Mouse (Mus musculus) liver, embryonic 16.5 days (tissue): ENCODE measurements around the gene Hoxb13. TPM values are rescaled to one million over a fixed set of nuclear protein-coding genes. Genes with fewer than 3 reads are reported as not detected.

ENCODE experiments used
- ATAC-seq: fragments of 200-750 bp; cut with Nextera tagmentation; 2 replicates; pipeline ENCODE4 v1.8.0; 2017; ENCODE audit warnings: low read depth, mild to moderate bottlenecking, moderate number of reproducible peaks, moderate library complexity
- H3K27ac ChIP-seq: fragments of 300-500 bp; sonication (generic); 2 replicates; pipeline ENCODE4 v1.5.1; 2014; ENCODE audit warnings: mild to moderate bottlenecking, low read length
- H3K27me3 ChIP-seq: fragments of 300-500 bp; sonication (generic); 2 replicates; pipeline ENCODE4 v1.6.1; 2014; ENCODE audit warnings: low read depth, low read length, mixed read lengths; ENCODE audit not compliant: control insufficient read depth, insufficient read depth
- H3K36me3 ChIP-seq: fragments of 300-500 bp; sonication (generic); 2 replicates; pipeline ENCODE4 v1.6.1; 2014; ENCODE audit warnings: mild to moderate bottlenecking; ENCODE audit not compliant: control insufficient read depth, insufficient read depth
- H3K4me1 ChIP-seq: fragments of 300-500 bp; sonication (generic); 2 replicates; pipeline ENCODE4 v1.6.1; 2014; ENCODE audit warnings: low read depth, low read length, mixed read lengths; ENCODE audit not compliant: control insufficient read depth
- H3K4me2 ChIP-seq: fragments of 300-500 bp; sonication (generic); 2 replicates; pipeline ENCODE4 v1.6.1; 2014; ENCODE audit warnings: low read depth, low read length, mixed read lengths
- H3K4me3 ChIP-seq: fragments of 300-500 bp; sonication (generic); 2 replicates; pipeline ENCODE4 v1.5.1; 2014; ENCODE audit warnings: low read depth, mild to moderate bottlenecking, low read length
- H3K9ac ChIP-seq: fragments of 300-500 bp; sonication (generic); 2 replicates; pipeline ENCODE4 v1.6.1; 2014; ENCODE audit warnings: low read depth, low read length
- H3K9me3 ChIP-seq: fragments of 300-500 bp; sonication (generic); replicated peaks from 2 replicates; pipeline ENCODE4 v1.6.1; 2016; ENCODE audit warnings: low read length; ENCODE audit not compliant: control insufficient read depth
- WGBS: fragments of 180-500 bp; shearing (Covaris S2); extraction: QIAGEN DNeasy Blood & Tissue Kit; methylation state at CpG from one replicate; pipeline ENCODE4 v1.1.7; 2014; ENCODE audit not compliant: insufficient replicate concordance; 5-methylcytosine and 5-hydroxymethylcytosine counted together
- polyA plus RNA-seq: library from polyadenylated mRNA; unstranded; fragments of >200 nt; fragmentation: Nextera tagmentation; extraction: Ambion mirVana; gene quantifications from 2 replicates; pipeline ENCODE4 v1.2.1, GENCODE M21; 2015

Gene Hoxb13
- polyA plus RNA-seq, 1 experiment from 2014 or later = not detected

GRCm38 (mm10) chr11:96198642-96199041, 4.5 kb downstream of the Hoxb13 start:
- no peaks in the 10 kb centered on the region for H3K4me1 ChIP-seq
- WGBS = 3% methylated on average over 12 of the region's 12 CpGs
- no peak overlapping the region for H3K4me3 ChIP-seq
- H3K36me3 ChIP-seq = no peaks in the 10 kb centered on the region
- no peak overlapping the region for H3K9ac ChIP-seq
- H3K27me3 ChIP-seq = peaks cover 99% of the 10 kb centered on the region
- no peaks in the 10 kb centered on the region for H3K9me3 ChIP-seq
- no peak for ATAC-seq
- no peak overlapping the region for H3K27ac ChIP-seq
- no peak overlapping the region for H3K4me2 ChIP-seq

- 3% methylated on average over 22 of the region's 22 CpGs for WGBS
- ATAC-seq = no peak
- H3K27me3 ChIP-seq = peaks cover 99% of the 10 kb centered on the region
- H3K36me3 ChIP-seq = no peaks in the 10 kb centered on the region
- H3K4me1 ChIP-seq = no peaks in the 10 kb centered on the region
- H3K4me3 ChIP-seq = no peak overlapping the region
- no peak overlapping the region for H3K4me2 ChIP-seq
- no peak overlapping the region for H3K9ac ChIP-seq
- H3K9me3 ChIP-seq = no peaks in the 10 kb centered on the region
- no peak overlapping the region for H3K27ac ChIP-seq
Observed at GRCm38 (mm10) chr11:96199181-96200086, 5.3 kb downstream of the Hoxb13 start.

- H3K4me1 ChIP-seq = no peaks in the 10 kb centered on the region
- H3K4me3 ChIP-seq = no peak overlapping the region
- no peak overlapping the region for H3K4me2 ChIP-seq
- H3K36me3 ChIP-seq = no peaks in the 10 kb centered on the region
- no peak overlapping the region for H3K9ac ChIP-seq
- no peak for ATAC-seq
- WGBS = under 1% methylated on average over 14 of the region's 14 CpGs
- no peak overlapping the region for H3K27ac ChIP-seq
- no peaks in the 10 kb centered on the region for H3K9me3 ChIP-seq
- H3K27me3 ChIP-seq = peaks cover 98% of the 10 kb centered on the region
Observed at GRCm38 (mm10) chr11:96200183-96200655, 6.1 kb downstream of the Hoxb13 start.

- Histone ChIP-seq H3K27ac (no peak overlapping the region), H3K27me3 (peaks cover 98% of the 10 kb centered on the region), H3K4me1 (no peaks in the 10 kb centered on the region), H3K4me2 (no peak overlapping the region), H3K9ac (no peak overlapping the region), H3K9me3 (no peaks in the 10 kb centered on the region), H3K4me3 (no peak overlapping the region), H3K36me3 (no peaks in the 10 kb centered on the region)
- no peak for ATAC-seq
Observed at GRCm38 (mm10) chr11:96201741-96202140, 7.6 kb downstream of the Hoxb13 start.

- Histone ChIP-seq H3K4me3 (no peak overlapping the region), H3K9me3 (no peaks in the 10 kb centered on the region), H3K4me1 (no peaks in the 10 kb centered on the region), H3K4me2 (no peak overlapping the region), H3K9ac (no peak overlapping the region), H3K27ac (no peak overlapping the region), H3K36me3 (no peaks in the 10 kb centered on the region), H3K27me3 (peaks cover 97% of the 10 kb centered on the region)
- ATAC-seq = no peak
- 2% methylated on average over 14 of the region's 14 CpGs for WGBS
Observed at GRCm38 (mm10) chr11:96202401-96203081, 8.4 kb downstream of the Hoxb13 start.

- no peaks in the 10 kb centered on the region for H3K9me3 ChIP-seq
- ATAC-seq = no peak
- 2% methylated on average over 37 of the region's 37 CpGs for WGBS
- H3K27ac ChIP-seq = no peak overlapping the region
- no peak overlapping the region for H3K4me3 ChIP-seq
- no peak overlapping the region for H3K9ac ChIP-seq
- peaks cover 97% of the 10 kb centered on the region for H3K27me3 ChIP-seq
- no peaks in the 10 kb centered on the region for H3K36me3 ChIP-seq
- no peak overlapping the region for H3K4me2 ChIP-seq
- no peaks in the 10 kb centered on the region for H3K4me1 ChIP-seq
Observed at GRCm38 (mm10) chr11:96203182-96203788, 9.2 kb downstream of the Hoxb13 start.

GRCm38 (mm10) chr11:96203789-96204186, 9.7 kb downstream of the Hoxb13 start:
- Histone ChIP-seq H3K36me3 (no peaks in the 10 kb centered on the region), H3K4me3 (no peak overlapping the region), H3K27me3 (peaks cover 97% of the 10 kb centered on the region), H3K4me2 (no peak overlapping the region), H3K9ac (no peak overlapping the region), H3K9me3 (no peaks in the 10 kb centered on the region), H3K27ac (no peak overlapping the region), H3K4me1 (no peaks in the 10 kb centered on the region)
- 3% methylated on average over 16 of the region's 16 CpGs for WGBS
- no peak for ATAC-seq

- Histone ChIP-seq H3K27ac (no peak overlapping the region), H3K9me3 (no peaks in the 10 kb centered on the region), H3K27me3 (peaks cover 91% of the 10 kb centered on the region), H3K4me3 (no peak overlapping the region), H3K4me1 (no peaks in the 10 kb centered on the region), H3K9ac (no peak overlapping the region), H3K36me3 (no peaks in the 10 kb centered on the region), H3K4me2 (no peak overlapping the region)
- no peak for ATAC-seq
- WGBS = 2% methylated on average over 11 of the region's 11 CpGs
Observed at GRCm38 (mm10) chr11:96204351-96204750, 10.2 kb downstream of the Hoxb13 start.
